Mouse (Mus musculus): ENCODE measurements around the gene Fer. TPM values are rescaled to one million over a fixed set of nuclear protein-coding genes. Genes with fewer than 3 reads are reported as not detected.

Gene Fer
- polyA plus RNA-seq (2014; fragmentation: Illumina TruSeq; extraction: RNeasy Lipid Tissue Mini Kit (QIAGEN cat#74804); ENCODE audit: low read depth, low replicate concordance), result 32.7 TPM

DNA sequence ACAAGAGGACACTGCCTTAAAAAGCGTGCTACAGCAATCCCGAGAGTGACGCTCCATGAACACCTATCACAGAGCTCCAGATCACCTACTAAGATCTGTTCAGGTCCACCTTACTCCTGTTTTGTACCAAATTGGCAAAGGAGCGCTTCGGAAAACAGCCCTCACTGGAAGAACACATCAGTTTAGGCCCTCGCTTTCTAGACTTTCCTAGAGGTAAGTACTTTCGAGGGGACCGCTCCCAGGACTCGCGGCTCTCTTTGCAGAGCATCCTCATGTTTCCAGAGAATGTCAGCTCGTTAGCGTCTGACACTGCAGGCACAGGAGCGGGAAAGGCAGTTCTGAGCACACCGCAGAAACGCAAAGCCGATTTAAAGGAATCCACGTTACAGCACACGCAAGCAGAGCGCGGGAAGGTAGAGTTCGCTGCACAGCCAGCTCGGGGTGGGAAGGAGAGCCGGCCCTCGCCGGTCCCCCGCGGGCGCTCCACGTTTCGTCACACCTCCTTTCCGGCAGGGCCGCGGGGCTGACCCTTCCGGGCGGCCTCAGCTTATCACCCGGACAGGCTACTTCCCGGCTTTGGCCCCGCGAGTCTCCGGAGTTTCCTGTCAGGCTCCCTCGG is at the start of gene Fer:
Gene Fer (plus strand): TSS at position 51 of the 619 bp plus-strand sequence.

GRCm38 (mm10) chr17:63863647-63864149 is 836 bp downstream of the Fer start, which contains the start of gene A930002H24Rik:
A930002H24Rik (minus strand) TSS chr17:63863791.

Other genes with a start within 250 kb of the Fer start
- gene A930002H24Rik, start 729 bp downstream of the Fer start, polyA plus RNA-seq (2014; fragmentation: Illumina TruSeq; extraction: RNeasy Lipid Tissue Mini Kit (QIAGEN cat#74804); ENCODE audit: low read depth, low replicate concordance), result not detected

Measured in sigmoid colon, adult 10 weeks (tissue).